Mouse (Mus musculus): ENCODE data around the gene Bpifc. TPM values are rescaled to one million over a fixed set of nuclear protein-coding genes. Genes with fewer than 3 reads are reported as not detected.

Gene Bpifc
- polyA plus RNA-seq, 1 experiment from 2014 or later: 0.05 TPM

Other genes starting within 250 kb of the Bpifc start
- 63.7 and 66.8 TPM in 2 replicates for gene Pwp1, start 182.4 kb downstream of the Bpifc start, polyA plus RNA-seq (2015; fragmentation: Nextera tagmentation; extraction: Ambion mirVana)
- 18.4 and 21.6 TPM in 2 replicates for gene Prdm4, start 94.8 kb downstream of the Bpifc start, polyA plus RNA-seq (2015; fragmentation: Nextera tagmentation; extraction: Ambion mirVana)
- 0.21 and 0.42 TPM in 2 replicates for gene Ascl4, start 84.2 kb downstream of the Bpifc start, polyA plus RNA-seq (2015; fragmentation: Nextera tagmentation; extraction: Ambion mirVana)
- gene Rtcb, start 54.1 kb downstream of the Bpifc start, polyA plus RNA-seq (2015; fragmentation: Nextera tagmentation; extraction: Ambion mirVana): 171 and 176 TPM in 2 replicates
- 21.8 and 24.9 TPM in 2 replicates for gene Fbxo7, start 10.1 kb upstream of the Bpifc start, polyA plus RNA-seq (2015; fragmentation: Nextera tagmentation; extraction: Ambion mirVana)